Mouse (Mus musculus) embryonic facial prominence, embryonic 12.5 days (tissue): ENCODE results near the gene Glce. TPM values are rescaled to one million over a fixed set of nuclear protein-coding genes. Genes with fewer than 3 reads are reported as not detected.
A peak's percentile ranks its signal among the peaks of the same experiment; 100 is the strongest.

Experiments
- ATAC-seq: fragments of 200-750 bp; cut with Nextera tagmentation; 2 replicates; pipeline ENCODE4 v1.8.0; 2017; ENCODE audit not compliant: insufficient number of reproducible peaks, insufficient read depth, low FRiP score, low TSS enrichment
- H3K27ac ChIP-seq: fragments of 300-500 bp; sonication (generic); 2 replicates; pipeline ENCODE4 v1.5.1; 2016; ENCODE audit warnings: mild to moderate bottlenecking
- H3K27me3 ChIP-seq: fragments of 300-500 bp; sonication (generic); 2 replicates; pipeline ENCODE4 v1.6.1; 2016; ENCODE audit warnings: mild to moderate bottlenecking, moderate library complexity
- H3K36me3 ChIP-seq: fragments of 300-500 bp; sonication (generic); 2 replicates; pipeline ENCODE4 v1.6.1; 2016; ENCODE audit warnings: mild to moderate bottlenecking
- H3K4me1 ChIP-seq: fragments of 300-500 bp; sonication (generic); 2 replicates; pipeline ENCODE4 v1.6.1; 2016
- H3K4me2 ChIP-seq: fragments of 300-500 bp; sonication (generic); replicated peaks from 2 replicates; pipeline ENCODE4 v1.6.1; 2016; ENCODE audit warnings: mild to moderate bottlenecking, moderate library complexity
- H3K4me3 ChIP-seq: fragments of 300-500 bp; sonication (generic); 2 replicates; pipeline ENCODE4 v1.5.1; 2016; ENCODE audit warnings: mild to moderate bottlenecking
- H3K9ac ChIP-seq: fragments of 300-500 bp; sonication (generic); 2 replicates; pipeline ENCODE4 v1.6.1; 2016; ENCODE audit warnings: mild to moderate bottlenecking, moderate library complexity
- H3K9me3 ChIP-seq: fragments of 300-500 bp; sonication (generic); 2 replicates; pipeline ENCODE4 v1.6.1; 2016; ENCODE audit warnings: mild to moderate bottlenecking, moderate library complexity
- WGBS: fragments of 180-500 bp; shearing (Covaris S2); methylation state at CpG from one replicate; pipeline ENCODE4 v1.1.7; 2016; 5-methylcytosine and 5-hydroxymethylcytosine counted together
- polyA plus RNA-seq: library from polyadenylated mRNA; unstranded; fragments of >200 nt; fragmentation: Nextera tagmentation; extraction: Ambion mirVana; gene quantifications from 2 replicates; pipeline ENCODE4 v1.2.1, GENCODE M21; 2016

The Glce gene
- polyA plus RNA-seq, 1 experiment from 2014 or later = 37.1 TPM

GRCm38 (mm10) chr9:62153263-62153662, 30.8 kb upstream of the Glce start:
- H3K27ac ChIP-seq = no peak overlapping the region
- no peak overlapping the region for H3K4me3 ChIP-seq
- no peak overlapping the region for H3K9ac ChIP-seq
- no peaks in the 10 kb centered on the region for H3K27me3 ChIP-seq
- no peaks in the 10 kb centered on the region for H3K36me3 ChIP-seq
- peaks cover 10% of the 10 kb centered on the region for H3K4me1 ChIP-seq
- ATAC-seq = no peak
- H3K4me2 ChIP-seq = no peak overlapping the region
- H3K9me3 ChIP-seq = no peaks in the 10 kb centered on the region
- WGBS = 80% methylated on average over 7 of the region's 7 CpGs

GRCm38 (mm10) chr9:62152506-62152905, 30.1 kb upstream of the Glce start:
- Histone ChIP-seq H3K4me2 (no peak overlapping the region), H3K9ac (no peak overlapping the region)
- WGBS = 93% methylated on average over 2 of the region's 2 CpGs

DNA sequence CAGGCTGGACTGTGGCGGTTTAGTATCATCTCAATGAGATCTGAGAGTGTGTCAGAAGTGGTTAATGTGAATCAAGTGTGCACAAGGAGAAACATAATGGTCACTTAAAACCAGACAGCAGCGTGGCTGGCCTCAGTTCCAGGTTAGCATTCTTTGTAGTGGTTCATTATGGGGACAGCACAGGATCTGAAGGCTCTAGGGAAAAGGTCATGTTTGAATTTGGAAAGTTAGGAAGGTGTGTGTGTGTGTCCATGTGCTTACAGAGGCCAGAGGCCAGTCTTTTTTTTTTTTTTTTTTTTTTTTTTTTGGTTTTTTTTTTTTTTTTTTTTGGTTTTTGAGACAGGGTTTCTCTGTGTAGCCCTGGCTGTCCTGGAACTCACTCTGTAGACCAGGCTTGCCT, 22.7 kb upstream of the Glce start:
- Histone ChIP-seq H3K4me2 (no peak overlapping the region), H3K4me3 (no peak overlapping the region), H3K9ac (no peak overlapping the region), H3K27ac (no peak overlapping the region), H3K4me1 (no peaks in the 10 kb centered on the region), H3K36me3 (no peaks in the 10 kb centered on the region), H3K27me3 (no peaks in the 10 kb centered on the region), H3K9me3 (no peaks in the 10 kb centered on the region)
- ATAC-seq = no peak
- WGBS = 77% methylated on average over 2 of the region's 2 CpGs

More at GRCm38 (mm10) chr9:62152506-62152905, 30.1 kb upstream of the Glce start:
- H3K27ac ChIP-seq = no peak overlapping the region
- H3K36me3 ChIP-seq = no peaks in the 10 kb centered on the region
- no peak overlapping the region for H3K4me3 ChIP-seq
- no peaks in the 10 kb centered on the region for H3K9me3 ChIP-seq
- no peak for ATAC-seq
- no peaks in the 10 kb centered on the region for H3K27me3 ChIP-seq
- peaks cover 10% of the 10 kb centered on the region for H3K4me1 ChIP-seq

- H3K9me3 ChIP-seq = no peaks in the 10 kb centered on the region
- no peak overlapping the region for H3K27ac ChIP-seq
- H3K9ac ChIP-seq = no peak overlapping the region
- H3K36me3 ChIP-seq = no peaks in the 10 kb centered on the region
- no peak overlapping the region for H3K4me2 ChIP-seq
- WGBS = 55% methylated on average over 7 of the region's 7 CpGs
- H3K27me3 ChIP-seq = no peaks in the 10 kb centered on the region
- no peak overlapping the region for H3K4me3 ChIP-seq
- no peak for ATAC-seq
- no peaks in the 10 kb centered on the region for H3K4me1 ChIP-seq
Measured at GRCm38 (mm10) chr9:62143428-62143827, 21.0 kb upstream of the Glce start.

GRCm38 (mm10) chr9:62139027-62139426, 16.6 kb upstream of the Glce start:
- Histone ChIP-seq H3K4me3 (no peak overlapping the region), H3K27ac (no peak overlapping the region), H3K9ac (no peak overlapping the region), H3K4me1 (0 out of 2 replicates have a peak, but pooled peaks cover 6% of the 10 kb centered on the region), H3K4me2 (no peak overlapping the region), H3K9me3 (no peaks in the 10 kb centered on the region), H3K27me3 (no peaks in the 10 kb centered on the region), H3K36me3 (no peaks in the 10 kb centered on the region)
- no peak for ATAC-seq
- WGBS = 78% methylated on average over 7 of the region's 7 CpGs

DNA sequence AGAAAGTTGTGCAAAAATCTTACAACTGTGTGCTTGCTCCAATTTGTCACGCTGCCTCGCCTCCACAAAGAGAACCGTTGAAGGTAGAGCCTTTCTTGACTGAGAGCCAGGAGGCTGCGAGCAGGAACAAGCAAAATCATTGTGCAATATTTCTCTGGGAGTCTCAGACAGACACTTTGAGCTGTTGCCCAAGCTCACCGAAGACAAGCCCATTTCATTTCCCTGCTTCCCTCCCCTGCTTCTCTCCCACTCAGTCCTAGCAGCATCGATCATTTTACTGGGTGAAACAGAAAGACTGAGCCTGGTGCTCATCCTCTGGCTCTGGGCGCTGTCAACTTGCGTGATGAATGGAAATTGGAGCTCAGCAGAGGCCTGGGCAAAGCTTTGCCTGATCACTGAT, 14.8 kb upstream of the Glce start:
- H3K27ac ChIP-seq = peak overlapping the region; percentile 42; the same call in 1 of the 2 replicates
- H3K4me1 ChIP-seq = peaks cover 8% of the 10 kb centered on the region
- no peak for ATAC-seq
- H3K36me3 ChIP-seq = no peaks in the 10 kb centered on the region
- no peak overlapping the region for H3K4me2 ChIP-seq
- H3K9me3 ChIP-seq = no peaks in the 10 kb centered on the region
- no peak overlapping the region for H3K9ac ChIP-seq
- no peaks in the 10 kb centered on the region for H3K27me3 ChIP-seq
- 31% methylated on average over 8 of the region's 8 CpGs for whole genome bisulfite sequencing
- no peak overlapping the region for H3K4me3 ChIP-seq

GRCm38 (mm10) chr9:62132005-62132782, 9.7 kb upstream of the Glce start:
- no peak overlapping the region for H3K4me3 ChIP-seq
- no peaks in the 10 kb centered on the region for H3K9me3 ChIP-seq
- H3K4me2 ChIP-seq = no peak overlapping the region
- no peak overlapping the region for H3K9ac ChIP-seq
- H3K4me1 ChIP-seq = peaks cover 9% of the 10 kb centered on the region
- ATAC-seq = no peak
- peak overlapping the region; percentile 75 for H3K27ac ChIP-seq
- WGBS = 32% methylated on average over 4 of the region's 4 CpGs
- no peaks in the 10 kb centered on the region for H3K36me3 ChIP-seq
- no peaks in the 10 kb centered on the region for H3K27me3 ChIP-seq

GRCm38 (mm10) chr9:62130746-62131145, 8.3 kb upstream of the Glce start:
- Histone ChIP-seq H3K4me3 (no peak overlapping the region), H3K4me2 (no peak overlapping the region)
- 92% methylated on average over 5 of the region's 5 CpGs for WGBS

GRCm38 (mm10) chr9:62128056-62128455, 5.6 kb upstream of the Glce start:
- Histone ChIP-seq H3K4me1 (peaks cover 8% of the 10 kb centered on the region), H3K9ac (no peak overlapping the region), H3K27ac (no peak overlapping the region), H3K9me3 (no peaks in the 10 kb centered on the region), H3K4me3 (no peak overlapping the region), H3K4me2 (no peak overlapping the region), H3K36me3 (no peaks in the 10 kb centered on the region), H3K27me3 (no peaks in the 10 kb centered on the region)
- WGBS = 81% methylated on average over 2 of the region's 2 CpGs
- ATAC-seq = no peak

More at GRCm38 (mm10) chr9:62130746-62131145, 8.3 kb upstream of the Glce start:
- peaks cover 8% of the 10 kb centered on the region for H3K4me1 ChIP-seq
- no peak overlapping the region for H3K9ac ChIP-seq
- no peaks in the 10 kb centered on the region for H3K27me3 ChIP-seq
- H3K27ac ChIP-seq = no peak overlapping the region
- ATAC-seq = no peak
- H3K36me3 ChIP-seq = no peaks in the 10 kb centered on the region
- H3K9me3 ChIP-seq = no peaks in the 10 kb centered on the region

DNA sequence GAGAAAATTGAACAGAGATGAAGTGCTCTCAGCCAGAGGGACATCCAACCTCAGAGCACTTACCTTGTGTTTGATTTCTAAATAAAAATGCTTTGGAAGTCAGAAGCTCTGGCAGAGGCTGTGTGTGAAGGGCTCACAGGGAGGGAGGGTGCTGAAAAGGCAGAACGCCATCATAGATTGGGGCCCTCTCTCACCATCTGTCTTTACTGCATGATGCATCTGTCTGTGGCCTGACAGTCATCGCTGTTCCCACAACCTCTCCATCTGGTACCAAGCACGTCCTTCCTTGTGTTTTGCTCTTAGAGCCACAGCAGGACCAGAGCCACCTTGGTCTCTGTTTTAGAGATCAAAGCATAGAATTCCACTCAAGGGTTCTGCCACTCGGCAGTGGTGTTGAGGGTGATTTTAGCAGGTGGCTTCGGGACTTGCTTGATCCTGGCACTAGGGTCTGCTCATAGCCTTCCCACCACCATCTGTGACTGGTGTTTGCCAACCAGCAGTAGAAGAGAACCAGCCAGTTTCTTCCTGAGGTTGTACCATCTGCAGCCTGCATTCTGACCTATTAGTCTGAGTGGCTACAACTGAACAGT, 3.6 kb upstream of the Glce start:
- H3K4me1 ChIP-seq = 0 out of 2 replicates have a peak, but pooled peaks cover 2% of the 10 kb centered on the region
- WGBS = 73% methylated on average over 5 of the region's 5 CpGs
- no peaks in the 10 kb centered on the region for H3K36me3 ChIP-seq
- H3K27ac ChIP-seq = no peak overlapping the region
- H3K4me3 ChIP-seq = no peak overlapping the region
- no peaks in the 10 kb centered on the region for H3K9me3 ChIP-seq
- H3K9ac ChIP-seq = no peak overlapping the region
- ATAC-seq = no peak
- no peak overlapping the region for H3K4me2 ChIP-seq
- H3K27me3 ChIP-seq = no peaks in the 10 kb centered on the region

DNA sequence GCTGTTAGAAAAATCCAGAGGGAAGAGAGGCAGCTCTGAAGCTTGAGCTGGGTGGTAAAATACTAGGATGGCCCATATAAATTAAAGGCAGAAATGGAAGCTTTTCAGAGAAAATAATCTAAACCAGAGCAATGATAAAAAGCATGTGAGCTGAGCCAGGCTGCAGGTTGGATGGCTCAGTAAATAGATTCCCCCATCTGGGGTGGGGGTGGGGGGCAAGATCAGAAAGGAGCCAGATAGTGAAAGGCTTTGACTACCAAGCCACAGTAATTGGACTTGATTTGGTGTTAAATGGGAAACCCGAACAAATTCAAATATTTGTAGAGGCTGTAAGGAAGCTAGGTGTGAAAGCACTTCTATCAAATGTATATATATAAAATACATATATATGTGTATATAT, 1.8 kb upstream of the Glce start:
- H3K9ac ChIP-seq = no peak overlapping the region
- no peak overlapping the region for H3K27ac ChIP-seq
- no peaks in the 10 kb centered on the region for H3K27me3 ChIP-seq
- no peaks in the 10 kb centered on the region for H3K9me3 ChIP-seq
- H3K36me3 ChIP-seq = no peaks in the 10 kb centered on the region
- no peak overlapping the region for H3K4me3 ChIP-seq
- no peak for ATAC-seq
- no peak overlapping the region for H3K4me2 ChIP-seq
- H3K4me1 ChIP-seq = 0 out of 2 replicates have a peak, but pooled peaks cover 6% of the 10 kb centered on the region
- 70% methylated on average over 1 of the region's 1 CpGs for WGBS

DNA sequence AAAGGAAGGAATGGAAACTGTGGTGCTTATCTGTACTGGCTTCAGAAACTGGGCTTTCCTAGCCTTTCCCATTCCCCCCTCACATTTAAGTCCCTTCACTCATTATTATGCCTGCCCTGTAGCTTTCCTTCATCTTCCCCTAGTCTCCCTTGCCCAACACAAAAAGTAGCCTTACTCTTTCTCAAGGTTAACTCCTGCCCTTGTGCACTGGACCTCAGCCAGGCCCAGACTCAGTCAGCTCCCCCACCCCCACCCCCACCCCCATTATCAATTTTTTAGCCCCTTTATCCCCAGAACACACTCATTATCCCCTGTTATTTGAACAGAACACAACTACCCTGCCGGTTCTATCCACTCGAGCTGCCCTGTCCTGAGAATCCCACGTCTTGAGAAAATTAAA, 1.0 kb upstream of the Glce start:
- 56% methylated on average over 3 of the region's 3 CpGs for WGBS
- H3K27ac ChIP-seq = no peak overlapping the region
- H3K9me3 ChIP-seq = no peaks in the 10 kb centered on the region
- H3K4me3 ChIP-seq = peak overlapping the region; percentile 88
- peak overlapping the region; percentile 32 for H3K9ac ChIP-seq
- ATAC-seq = no peak
- H3K27me3 ChIP-seq = no peaks in the 10 kb centered on the region
- no peaks in the 10 kb centered on the region for H3K36me3 ChIP-seq
- peak overlapping the region; percentile 55 for H3K4me2 ChIP-seq
- H3K4me1 ChIP-seq = 0 out of 2 replicates have a peak, but pooled peaks cover 6% of the 10 kb centered on the region
